Comparison of ENCODE assay signal across 12 mouse cellular contexts in genomic region chr15:84238552-84238951, GRCm38 (mm10). TPM values are rescaled to one million over a fixed set of nuclear protein-coding genes. Genes with fewer than 3 reads are reported as not detected.
DNase-seq lines count a peak whose midpoint lies in the region; ATAC-seq and TF ChIP-seq lines count a peak whose summit lies in the region.
"Had no signal": no experiment of that assay in that cellular context is flagged by ENCODE, and none has a peak within 500 bp of the region (broad histone marks: within the 10 kb centered on the region; RNA-seq: fewer than 3 reads in every experiment).

No protein-coding gene starts in this region.

- H3K9ac ChIP-seq in heart, embryonic 13.5 days = no peak overlapping the region
- no peak overlapping the region for H3K9ac ChIP-seq in midbrain, embryonic 12.5 days (replicated peaks)
- no peak overlapping the region for H3K9ac ChIP-seq in midbrain, postnatal 0 days (replicated peaks; ENCODE audit: low read length, poor library complexity, severe bottlenecking)
- H3K9ac ChIP-seq in stomach, embryonic 15.5 days = no peak overlapping the region
- H3K9ac ChIP-seq: liver, embryonic 13.5 days had no signal

- H3K4me3 ChIP-seq in heart, embryonic 13.5 days = no peak overlapping the region
- H3K4me3 ChIP-seq in midbrain, embryonic 12.5 days = no peak overlapping the region
- H3K4me3 ChIP-seq in midbrain, postnatal 0 days (ENCODE audit: low read depth, low read length) = no peak overlapping the region
- H3K4me3 ChIP-seq in limb, embryonic 10.5 days = peak overlapping the region; percentile 25; the same call in 1 of the 2 replicates
- 0 out of 2 replicates have a peak overlapping the region, but pooled peaks have one; percentile 3 for H3K4me3 ChIP-seq in stomach, embryonic 15.5 days (replicated peaks)
- H3K4me3 ChIP-seq: liver, embryonic 13.5 days; megakaryocyte, embryonic 14.5 days had no signal

- no peaks in the 10 kb centered on the region for H3K27me3 ChIP-seq in heart, embryonic 13.5 days (replicated peaks)
- peaks cover 15% of the 10 kb centered on the region for H3K27me3 ChIP-seq in midbrain, embryonic 12.5 days
- no peaks in the 10 kb centered on the region for H3K27me3 ChIP-seq in midbrain, postnatal 0 days (ENCODE audit: insufficient read depth, low read length)
- 0 out of 2 replicates have a peak, but pooled peaks cover 2% of the 10 kb centered on the region for H3K27me3 ChIP-seq in limb, embryonic 10.5 days (ENCODE audit: low read depth, poor library complexity, severe bottlenecking)
- H3K27me3 ChIP-seq in stomach, embryonic 15.5 days (replicated peaks) = no peaks in the 10 kb centered on the region

- ATAC-seq in heart, embryonic 13.5 days (ENCODE audit: extremely low read depth, insufficient number of reproducible peaks, low FRiP score, low TSS enrichment) = no peak
- ATAC-seq in midbrain, embryonic 12.5 days (ENCODE audit: low FRiP score, low read depth) = no peak
- ATAC-seq in midbrain, postnatal 0 days (ENCODE audit: low FRiP score) = no peak
- no peak for ATAC-seq in stomach, embryonic 15.5 days (ENCODE audit: insufficient read depth, low FRiP score, low read depth)

- H3K4me2 ChIP-seq in heart, embryonic 13.5 days = peak overlapping the region; percentile 58; the same call in 1 of the 2 replicates
- no peak overlapping the region for H3K4me2 ChIP-seq in midbrain, embryonic 12.5 days (replicated peaks)
- no peak overlapping the region for H3K4me2 ChIP-seq in midbrain, postnatal 0 days (ENCODE audit: low read depth, low read length, poor library complexity, severe bottlenecking)
- H3K4me2 ChIP-seq in stomach, embryonic 15.5 days = peak overlapping the region; percentile 37

- no peak for DNase-seq in heart, adult 9 months (ENCODE audit: low spot score in 2 of 2)
- DNase-seq in midbrain, postnatal 0 days (ENCODE audit: low spot score) = no peak
- no peak for DNase-seq in limb, embryonic 10.5 days (ENCODE audit: low spot score)
- DNase-seq in cerebellum, adult 9-11 months = no peak
- no peak for DNase-seq in adrenal gland, postnatal 14 days
- DNase-seq: layer of hippocampus, adult 9-11 months; liver, embryonic 13.5 days; thymus, adult 18-20 months had no signal

- H3K4me1 ChIP-seq in heart, embryonic 13.5 days = peaks cover 41% of the 10 kb centered on the region
- peaks cover 27% of the 10 kb centered on the region for H3K4me1 ChIP-seq in midbrain, embryonic 12.5 days
- H3K4me1 ChIP-seq in midbrain, postnatal 0 days (ENCODE audit: insufficient read depth, low read length) = peaks cover 13% of the 10 kb centered on the region
- H3K4me1 ChIP-seq in limb, embryonic 10.5 days = peaks cover 61% of the 10 kb centered on the region
- peaks cover 12% of the 10 kb centered on the region for H3K4me1 ChIP-seq in stomach, embryonic 15.5 days

- H3K9me3 ChIP-seq in heart, embryonic 13.5 days = no peaks in the 10 kb centered on the region
- no peaks in the 10 kb centered on the region for H3K9me3 ChIP-seq in midbrain, embryonic 12.5 days
- no peaks in the 10 kb centered on the region for H3K9me3 ChIP-seq in midbrain, postnatal 0 days (ENCODE audit: low read length)
- H3K9me3 ChIP-seq in limb, embryonic 10.5 days (replicated peaks) = no peaks in the 10 kb centered on the region
- no peaks in the 10 kb centered on the region for H3K9me3 ChIP-seq in stomach, embryonic 15.5 days
- H3K9me3 ChIP-seq: liver, embryonic 13.5 days had no signal

- no peak for TF ChIP-seq CTCF in midbrain, postnatal 0 days (IDR thresholded peaks at IDR 0.05)

- WGBS in heart, embryonic 13.5 days = 51% methylated on average over 15 of the region's 15 CpGs
- WGBS in midbrain, embryonic 12.5 days = 34% methylated on average over 15 of the region's 15 CpGs
- WGBS in midbrain, postnatal 0 days = 31% methylated on average over 15 of the region's 15 CpGs
- 41% methylated on average over 15 of the region's 15 CpGs for WGBS in limb, embryonic 10.5 days
- 20% methylated on average over 15 of the region's 15 CpGs for WGBS in stomach, embryonic 15.5 days

- peaks cover 20% of the 10 kb centered on the region for H3K36me3 ChIP-seq in heart, embryonic 13.5 days
- no peaks in the 10 kb centered on the region for H3K36me3 ChIP-seq in midbrain, embryonic 12.5 days
- no peaks in the 10 kb centered on the region for H3K36me3 ChIP-seq in midbrain, postnatal 0 days (ENCODE audit: insufficient read depth, low read length)
- H3K36me3 ChIP-seq in limb, embryonic 10.5 days = peaks cover 18% of the 10 kb centered on the region
- no peaks in the 10 kb centered on the region for H3K36me3 ChIP-seq in stomach, embryonic 15.5 days

- no peak overlapping the region for H3K27ac ChIP-seq in heart, embryonic 13.5 days (replicated peaks)
- peak overlapping the region; percentile 58 for H3K27ac ChIP-seq in midbrain, embryonic 12.5 days (replicated peaks)
- H3K27ac ChIP-seq in midbrain, postnatal 0 days (ENCODE audit: low read depth, low read length) = no peak overlapping the region
- H3K27ac ChIP-seq in limb, embryonic 10.5 days = no peak overlapping the region
- no peak overlapping the region for H3K27ac ChIP-seq in stomach, embryonic 15.5 days
- H3K27ac ChIP-seq: liver, embryonic 13.5 days had no signal

RNA-seq across cellular contexts. Expression of gene Parvb, which starts 6.7 kb away (rescaled TPM):
- 12.7 and 15.5 TPM in 2 replicates for polyA plus RNA-seq in heart, embryonic 13.5 days (2015; fragmentation: Nextera tagmentation; extraction: Ambion mirVana)
- 5.9 and 6.5 TPM in 2 replicates for polyA plus RNA-seq in midbrain, embryonic 12.5 days (2016; fragmentation: Nextera tagmentation; extraction: Ambion mirVana)
- total RNA-seq in midbrain, postnatal 0 days (2014; rRNA removed) = 9.6 and 14.0 TPM in 2 replicates
- 4.3 and 5.8 TPM in 2 replicates for polyA plus RNA-seq in midbrain, postnatal 0 days (2015; fragmentation: Nextera tagmentation; extraction: Ambion mirVana)
- 9.0 and 11.0 TPM in 2 replicates for polyA plus RNA-seq in limb, embryonic 10.5 days (2016; fragmentation: Nextera tagmentation; extraction: Ambion mirVana)
- 3.1 and 3.6 TPM in 2 replicates for polyA plus RNA-seq in stomach, embryonic 15.5 days (2015; fragmentation: Nextera tagmentation; extraction: Ambion mirVana)
- total RNA-seq in adrenal gland, postnatal 14 days (2021) = 26.6 and 40.0 TPM in 2 replicates

RNA-seq across cellular contexts. Expression of gene Samm50, which starts 46.5 kb away (rescaled TPM):
- polyA plus RNA-seq in heart, embryonic 13.5 days (2015; fragmentation: Nextera tagmentation; extraction: Ambion mirVana) = 103 and 117 TPM in 2 replicates
- polyA plus RNA-seq in midbrain, embryonic 12.5 days (2016; fragmentation: Nextera tagmentation; extraction: Ambion mirVana) = 86.8 and 99.4 TPM in 2 replicates
- 38.9 and 39.7 TPM in 2 replicates for total RNA-seq in midbrain, postnatal 0 days (2014; rRNA removed)
- polyA plus RNA-seq in midbrain, postnatal 0 days (2015; fragmentation: Nextera tagmentation; extraction: Ambion mirVana) = 88.1 and 90.9 TPM in 2 replicates
- polyA plus RNA-seq in limb, embryonic 10.5 days (2016; fragmentation: Nextera tagmentation; extraction: Ambion mirVana) = 117 and 118 TPM in 2 replicates
- polyA plus RNA-seq in stomach, embryonic 15.5 days (2015; fragmentation: Nextera tagmentation; extraction: Ambion mirVana) = 103 and 118 TPM in 2 replicates
- 213 and 228 TPM in 2 replicates for total RNA-seq in adrenal gland, postnatal 14 days (2021)

Comparison
In these comparisons a context has a peak if more than half of its experiments do, and no peak if none do; other contexts are left out.
1. H3K4me2 ChIP-seq: peak in heart, embryonic 13.5 days (single experiment) and stomach, embryonic 15.5 days (single experiment); none in midbrain, embryonic 12.5 days (single experiment) and midbrain, postnatal 0 days (single experiment).
2. H3K4me3 ChIP-seq: peak in limb, embryonic 10.5 days (single experiment) and stomach, embryonic 15.5 days (single experiment); none in heart, embryonic 13.5 days (single experiment), midbrain, embryonic 12.5 days (single experiment) and midbrain, postnatal 0 days (single experiment).